Mouse (Mus musculus) cerebellum, adult 2 months (tissue): Measurements from ENCODE around the gene Rsph14.

Experiments used
- CTCF ChIP-seq: fragments of 200-500 bp; IDR thresholded peaks from 2 replicates; pipeline ENCODE4 v1.5.1; 2011; ENCODE audit warnings: low read depth, mild to moderate bottlenecking, control low read depth, low read length, moderate library complexity, borderline replicate concordance; ENCODE audit not compliant: insufficient read depth
- POLR2A ChIP-seq: fragments of 200-500 bp; IDR thresholded peaks from 2 replicates; pipeline ENCODE4 v1.6.1; 2011; ENCODE audit warnings: low read length, control low read depth, borderline replicate concordance; ENCODE audit not compliant: insufficient read depth

GRCm38 (mm10) chr10:74995377-74995776, 37.0 kb downstream of the Rsph14 start:
- TF ChIP-seq CTCF: no peak
- TF ChIP-seq POLR2A: no peak
